Comparison of ENCODE assay signal across 18 mouse cellular contexts in genomic region chr2:128416416-128416815, GRCm38 (mm10).
DNase-seq lines count a peak whose midpoint lies in the region; ATAC-seq and TF ChIP-seq lines count a peak whose summit lies in the region.
"Had no signal": no experiment of that assay in that cellular context is flagged by ENCODE, and none has a peak within 500 bp of the region (broad histone marks: within the 10 kb centered on the region; RNA-seq: fewer than 3 reads in every experiment).

No protein-coding gene starts in this region.

- no peak overlapping the region for H3K9ac ChIP-seq in liver, postnatal 0 days (replicated peaks)
- H3K9ac ChIP-seq in CH12.LX (ENCODE audit: insufficient read depth, low read depth), result no peak overlapping the region
- H3K9ac ChIP-seq: embryonic facial prominence, embryonic 13.5 days; forebrain, embryonic 13.5 days; forebrain, embryonic 15.5 days; forebrain, postnatal 0 days had no signal

- no peak for TF ChIP-seq CTCF in liver, postnatal 0 days (IDR thresholded peaks at IDR 0.05; ENCODE audit: low read depth)
- TF ChIP-seq CTCF in CH12.LX (conservative IDR thresholded peaks at IDR 0.05 in 1 of 2, IDR thresholded peaks at IDR 0.05 in 1 of 2; ENCODE audit: low read depth in 2 of 2, low read length in 2 of 2), result no peak
- no peak for TF ChIP-seq CTCF in left cerebral cortex, adult 2 months (IDR thresholded peaks at IDR 0.05)

- dilution Hi-C loops in CH12.LX (cut with MboI; ENCODE audit: extremely low pct_ligation_motif_present, extremely low pct_unique_long_range_greater_than_20kb, low sequenced_read_pairs), result no loop called here

- no peak overlapping the region for H3K4me3 ChIP-seq in liver, postnatal 0 days (ENCODE audit: low read depth, low read length)
- no peak overlapping the region for H3K4me3 ChIP-seq in CH12.LX (replicated peaks in 1 of 3; ENCODE audit: low read depth in 2 of 3, low read length in 2 of 3, poor library complexity in 1 of 3)
- no peak overlapping the region for H3K4me3 ChIP-seq in left cerebral cortex, adult 2 months
- H3K4me3 ChIP-seq: embryonic facial prominence, embryonic 13.5 days; forebrain, embryonic 13.5 days; forebrain, embryonic 15.5 days had no signal

- TF ChIP-seq POLR2A in CH12.LX (IDR thresholded peaks at IDR 0.05; ENCODE audit: low read depth, low read length), result no peak

- 55% methylated on average over 7 of the region's 7 CpGs for WGBS in liver, postnatal 0 days (ENCODE audit: insufficient replicate concordance)

- no peak for TF ChIP-seq RAD21 in CH12.LX (IDR thresholded peaks at IDR 0.05; ENCODE audit: low read depth, low read length)

- H3K79me2 ChIP-seq in CH12.LX (replicated peaks; ENCODE audit: control insufficient read depth, extremely low read depth, insufficient read depth, poor library complexity, severe bottlenecking), result 0 out of 2 replicates have a peak, but pooled peaks cover 3% of the 10 kb centered on the region

- H3K4me2 ChIP-seq in liver, postnatal 0 days (ENCODE audit: low read depth, low read length), result no peak overlapping the region
- H3K4me2 ChIP-seq in CH12.LX (ENCODE audit: insufficient read depth, low read depth, poor library complexity, severe bottlenecking), result no peak overlapping the region
- H3K4me2 ChIP-seq: embryonic facial prominence, embryonic 13.5 days; forebrain, embryonic 13.5 days; forebrain, embryonic 15.5 days had no signal

- TF ChIP-seq EP300 in liver, postnatal 0 days (IDR thresholded peaks at IDR 0.05; ENCODE audit: low read depth), result no peak
- no peak for TF ChIP-seq EP300 in CH12.LX (IDR thresholded peaks at IDR 0.05; ENCODE audit: low read length)

- ATAC-seq in liver, postnatal 0 days, result 0 out of 2 replicates have a peak, but pooled peaks have one; percentile 18
- no peak for ATAC-seq in CD4-positive, CD25-positive, alpha-beta regulatory T cell, adult 4 months
- ATAC-seq: forebrain, embryonic 13.5 days; forebrain, embryonic 15.5 days; forebrain, postnatal 0 days had no signal

- H3K27ac ChIP-seq in liver, postnatal 0 days (ENCODE audit: low read depth), result no peak overlapping the region
- no peak overlapping the region for H3K27ac ChIP-seq in CH12.LX (ENCODE audit: insufficient read depth, low read depth)
- H3K27ac ChIP-seq in left cerebral cortex, adult 2 months, result no peak overlapping the region
- H3K27ac ChIP-seq: embryonic facial prominence, embryonic 13.5 days; forebrain, embryonic 13.5 days; forebrain, embryonic 15.5 days had no signal

- intact Hi-C loops in left cerebral cortex, adult 2 months (cut with DNase I), result no loop called here

- in situ Hi-C loops in CH12.LX (cut with MboI; ENCODE audit: low pct_ligation_motif_present, low pct_unique_long_range_greater_than_20kb, low sequenced_read_pairs), result loop anchor here (10.0 kb wide), 1 partner anchor 158 kb away; no protein-coding TSS in a partner anchor

- peaks cover 19% of the 10 kb centered on the region for H3K4me1 ChIP-seq in liver, postnatal 0 days (ENCODE audit: insufficient read depth)
- H3K4me1 ChIP-seq in CH12.LX (ENCODE audit: control insufficient read depth in 1 of 2, insufficient read depth in 2 of 2), result peaks cover 55 to 95% of the 10 kb centered on the region in 2 experiments
- H3K4me1 ChIP-seq: embryonic facial prominence, embryonic 13.5 days; forebrain, embryonic 13.5 days; forebrain, embryonic 15.5 days had no signal

- H3K9me3 ChIP-seq in liver, postnatal 0 days (ENCODE audit: low read length), result no peaks in the 10 kb centered on the region
- H3K9me3 ChIP-seq in CH12.LX (replicated peaks; ENCODE audit: low read length), result no peaks in the 10 kb centered on the region
- H3K9me3 ChIP-seq: embryonic facial prominence, embryonic 13.5 days; forebrain, embryonic 13.5 days; forebrain, embryonic 15.5 days had no signal

- H3K36me3 ChIP-seq in liver, postnatal 0 days (replicated peaks; ENCODE audit: insufficient read depth, low read length), result no peaks in the 10 kb centered on the region
- H3K36me3 ChIP-seq in CH12.LX (replicated peaks in 1 of 2; ENCODE audit: control insufficient read depth in 1 of 2, insufficient read depth in 1 of 2, low read length in 1 of 2), result peaks cover 0 to 16% of the 10 kb centered on the region in 2 experiments
- H3K36me3 ChIP-seq: embryonic facial prominence, embryonic 13.5 days; forebrain, embryonic 15.5 days had no signal

- no peak for DNase-seq in liver, postnatal 0 days
- DNase-seq in liver (no peak), CH12.LX (ENCODE audit: extremely low read depth) (peak; percentile 58)
- peak; percentile 67 for DNase-seq in induced T-regulatory cell, adult 2 months (ENCODE audit: low read depth)
- DNase-seq in left cerebral cortex, adult 2 months (ENCODE audit: extremely low spot score in 1 of 2, low spot score in 2 of 2), result no peak
- DNase-seq: adrenal gland, adult 2 months; adrenal gland, postnatal 10 days; adrenal gland, postnatal 25 days; cerebellum, adult 11-12 months; cerebellum, adult 2 months; cerebellum, adult 9-10 months; cerebellum, postnatal 10 days; cerebellum, postnatal 25 days; forebrain, postnatal 0 days had no signal

- H3K27me3 ChIP-seq in liver, postnatal 0 days (ENCODE audit: insufficient read depth, low read length), result no peaks in the 10 kb centered on the region
- H3K27me3 ChIP-seq in CH12.LX (replicated peaks), result no peaks in the 10 kb centered on the region
- H3K27me3 ChIP-seq: embryonic facial prominence, embryonic 13.5 days; forebrain, embryonic 13.5 days; forebrain, embryonic 15.5 days had no signal

TF ChIP-seq in CH12.LX, 34 proteins besides CTCF, POLR2A, EP300 and RAD21:
- TF ChIP-seq ETS1 (conservative IDR thresholded peaks at IDR 0.05; ENCODE audit: low read depth, low read length), result peak; percentile 63
- TF ChIP-seq ZMIZ1 (IDR thresholded peaks at IDR 0.05; ENCODE audit: low read depth, low read length), result no peak
- no peak for TF ChIP-seq ZKSCAN1 (IDR thresholded peaks at IDR 0.05; ENCODE audit: borderline replicate concordance, low read depth, low read length)
- TF ChIP-seq MXI1 (IDR thresholded peaks at IDR 0.05; ENCODE audit: low read depth, low read length), result no peak
- no peak for TF ChIP-seq NRF1 (IDR thresholded peaks at IDR 0.05; ENCODE audit: low read depth, low read length)
- TF ChIP-seq USF2 (conservative IDR thresholded peaks at IDR 0.05; ENCODE audit: low read depth, low read length), result no peak
- no peak for TF ChIP-seq E2F4 (IDR thresholded peaks at IDR 0.05; ENCODE audit: insufficient replicate concordance, low read depth, low read length)
- no peak for TF ChIP-seq POLR2AphosphoS2 (IDR thresholded peaks at IDR 0.05; ENCODE audit: low read depth, low read length)
- no peak for TF ChIP-seq KAT2A (IDR thresholded peaks at IDR 0.05; ENCODE audit: insufficient replicate concordance, low read length)
- no peak for TF ChIP-seq MAZ (IDR thresholded peaks at IDR 0.05; ENCODE audit: low read depth, low read length)
- 0 out of 2 replicates have a peak, but pooled peaks have one; percentile 30 for TF ChIP-seq ELF1 (IDR thresholded peaks at IDR 0.05; ENCODE audit: low read depth, low read length)
- TF ChIP-seq TCF12 (IDR thresholded peaks at IDR 0.05; ENCODE audit: low read depth, low read length), result peak; percentile 37; the same call in 1 of the 2 replicates
- TF ChIP-seq JUND (conservative IDR thresholded peaks at IDR 0.05; ENCODE audit: low read depth, low read length), result no peak
- no peak for TF ChIP-seq ZNF384 (IDR thresholded peaks at IDR 0.05; ENCODE audit: low read depth, low read length)
- peak; percentile 72 for TF ChIP-seq BHLHE40 (IDR thresholded peaks at IDR 0.05; ENCODE audit: low read depth, low read length)
- TF ChIP-seq ZC3H11A (IDR thresholded peaks at IDR 0.05; ENCODE audit: low read depth, low read length), result no peak
- TF ChIP-seq UBTF (IDR thresholded peaks at IDR 0.05; ENCODE audit: low read depth, low read length), result no peak
TF ChIP-seq in CH12.LX: peak in this region for 4.

Comparison
In these comparisons a context has a peak if more than half of its experiments do, and no peak if none do; other contexts are left out.
1. DNase-seq: peak in CH12.LX (single experiment) and induced T-regulatory cell, adult 2 months (single experiment); none in liver, postnatal 0 days (single experiment), liver (single experiment) and left cerebral cortex, adult 2 months (0 of 2).